Mouse (Mus musculus) C2C12 (cell line): ENCODE data around the gene Inpp5b.

ENCODE experiments used
- CEBPB ChIP-seq: IDR thresholded peaks from one replicate; pipeline ENCODE4 v1.6.1; 2011; ENCODE audit warnings: low read depth, mild to moderate bottlenecking, control low read depth, moderate library complexity
- CTCF ChIP-seq: IDR thresholded peaks from one replicate; pipeline ENCODE4 v1.5.1; 2011; ENCODE audit not compliant: control insufficient read depth, insufficient read depth, insufficient read length
- FOSL1 ChIP-seq: IDR thresholded peaks from one replicate; pipeline ENCODE4 v1.8.0; 2011; ENCODE audit warnings: mild to moderate bottlenecking, low read length; ENCODE audit not compliant: poor library complexity, insufficient read depth, severe bottlenecking
- MAX ChIP-seq: IDR thresholded peaks from one replicate; pipeline ENCODE4 v1.6.1; 2011; ENCODE audit warnings: mild to moderate bottlenecking, control low read depth
- MYOD1 ChIP-seq: IDR thresholded peaks from one replicate; pipeline ENCODE4 v1.6.1; 2011; ENCODE audit warnings: low read depth; ENCODE audit not compliant: control insufficient read depth, insufficient read length
- MYOG ChIP-seq: IDR thresholded peaks from one replicate; pipeline ENCODE4 v1.6.1; 2011; ENCODE audit not compliant: control insufficient read depth, insufficient read length; ENCODE audit errors: extremely low read depth
- USF1 ChIP-seq: IDR thresholded peaks from one replicate; pipeline ENCODE4 v1.6.1; 2011; ENCODE audit warnings: low read depth, mild to moderate bottlenecking, control low read depth, moderate library complexity

- TF ChIP-seq CTCF, result no peak
- TF ChIP-seq CEBPB, result no peak
- no peak for TF ChIP-seq USF1
- TF ChIP-seq MAX, result no peak
- no peak for TF ChIP-seq MYOG
- no peak for TF ChIP-seq MYOD1
- no peak for TF ChIP-seq FOSL1
These were observed 24.3 kb downstream of the Inpp5b start for GRCm38 (mm10) chr4:124765802-124766565.
